Mouse (Mus musculus) cerebellum, postnatal 14 days (tissue): Measurements from ENCODE around the gene Susd1.

Source experiments
- DNase-seq, 2 experiments: peaks; one replicate each; pipeline ENCODE4 v3.0.0; 2021; ENCODE audit warnings: mixed read lengths in 2 of 2

Gene Susd1

DNA sequence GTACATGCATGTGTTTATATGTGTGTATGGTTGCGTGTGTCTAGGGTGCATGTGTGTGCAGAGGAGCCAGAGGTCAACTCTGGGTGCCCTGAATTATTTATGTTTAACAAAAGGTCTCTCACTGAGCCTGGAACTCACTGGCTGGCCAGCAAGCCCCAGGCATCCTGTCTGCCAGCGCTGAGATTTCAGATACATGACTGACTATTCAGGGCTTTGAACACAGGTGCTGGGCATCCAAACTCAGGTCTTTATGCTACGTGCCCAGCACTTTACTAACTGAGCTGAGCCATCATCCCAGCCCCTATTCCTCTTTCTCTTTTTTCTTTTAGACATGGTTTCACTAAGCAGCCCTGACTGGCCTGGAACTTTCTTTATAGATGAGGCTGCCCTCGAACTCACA, 59.8 kb downstream of the Susd1 start:
- DNase-seq: no peak

GRCm38 (mm10) chr4:59374271-59374938, 64.0 kb downstream of the Susd1 start:
- DNase-seq: no peak

- DNase-seq: peak; percentile 24 to 27
Observed at GRCm38 (mm10) chr4:59372546-59373157, 65.8 kb downstream of the Susd1 start.

DNA sequence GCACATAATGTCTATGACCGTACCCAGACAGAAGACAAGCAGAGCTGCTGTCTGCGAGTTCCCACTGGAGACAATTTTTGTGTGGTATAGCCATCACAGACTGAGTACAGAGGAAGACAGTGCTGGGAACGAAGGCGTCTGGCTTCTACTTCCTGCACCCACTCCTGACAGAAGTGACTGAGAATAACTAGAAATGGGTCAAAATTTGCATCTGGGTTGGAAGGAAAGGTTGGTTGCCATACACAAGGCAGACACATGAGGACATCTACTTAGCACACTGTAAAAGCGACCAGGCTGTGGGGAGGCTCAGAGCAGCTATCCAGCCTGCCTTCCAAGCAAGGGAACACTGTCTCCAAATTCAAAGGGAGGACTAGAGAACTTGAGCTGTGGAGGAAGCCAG, 66.5 kb downstream of the Susd1 start:
- DNase-seq: no peak

DNA sequence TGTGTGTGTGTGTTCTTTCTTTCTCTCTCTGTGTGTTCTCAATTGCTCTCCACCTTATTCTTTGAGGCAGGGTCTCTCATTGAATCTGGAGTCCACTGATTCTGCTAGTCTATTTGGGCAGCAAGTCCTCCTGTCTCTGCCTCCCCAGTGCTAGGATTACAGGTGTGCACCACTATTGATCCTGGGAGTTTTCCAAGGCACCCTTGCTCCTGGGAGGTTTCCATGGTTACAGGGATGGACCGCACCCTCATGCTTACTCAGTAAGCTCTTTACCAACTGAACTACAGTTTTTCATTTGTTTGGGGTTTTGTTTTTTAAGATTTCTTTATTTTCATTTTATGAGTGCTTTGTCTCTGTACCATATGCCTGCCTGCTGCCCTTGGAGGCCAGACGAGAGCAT, 68.5 kb downstream of the Susd1 start:
- no peak for DNase-seq

GRCm38 (mm10) chr4:59368118-59368517, 70.3 kb downstream of the Susd1 start:
- DNase-seq: no peak

DNA sequence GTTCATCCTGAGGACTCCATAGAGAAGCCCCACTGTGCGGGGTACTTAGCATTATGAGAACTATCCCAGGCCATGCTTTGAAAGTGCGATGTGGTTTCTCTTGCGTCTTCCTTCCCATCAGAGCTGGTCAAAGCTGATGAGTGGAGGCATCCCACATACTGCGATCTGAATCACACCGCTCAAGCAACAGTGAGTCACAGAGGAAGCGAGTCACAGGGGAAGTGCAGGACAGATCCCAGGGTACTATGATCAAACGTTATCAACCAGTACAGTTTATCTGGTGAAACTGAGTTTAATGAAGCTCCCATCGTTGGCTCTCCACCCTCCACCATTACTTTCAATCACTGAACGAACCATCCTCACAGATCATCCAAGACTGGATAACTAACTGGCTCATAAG, 72.2 kb downstream of the Susd1 start:
- DNase-seq: no peak

GRCm38 (mm10) chr4:59365571-59365970, 72.9 kb downstream of the Susd1 start:
- DNase-seq: no peak

DNA sequence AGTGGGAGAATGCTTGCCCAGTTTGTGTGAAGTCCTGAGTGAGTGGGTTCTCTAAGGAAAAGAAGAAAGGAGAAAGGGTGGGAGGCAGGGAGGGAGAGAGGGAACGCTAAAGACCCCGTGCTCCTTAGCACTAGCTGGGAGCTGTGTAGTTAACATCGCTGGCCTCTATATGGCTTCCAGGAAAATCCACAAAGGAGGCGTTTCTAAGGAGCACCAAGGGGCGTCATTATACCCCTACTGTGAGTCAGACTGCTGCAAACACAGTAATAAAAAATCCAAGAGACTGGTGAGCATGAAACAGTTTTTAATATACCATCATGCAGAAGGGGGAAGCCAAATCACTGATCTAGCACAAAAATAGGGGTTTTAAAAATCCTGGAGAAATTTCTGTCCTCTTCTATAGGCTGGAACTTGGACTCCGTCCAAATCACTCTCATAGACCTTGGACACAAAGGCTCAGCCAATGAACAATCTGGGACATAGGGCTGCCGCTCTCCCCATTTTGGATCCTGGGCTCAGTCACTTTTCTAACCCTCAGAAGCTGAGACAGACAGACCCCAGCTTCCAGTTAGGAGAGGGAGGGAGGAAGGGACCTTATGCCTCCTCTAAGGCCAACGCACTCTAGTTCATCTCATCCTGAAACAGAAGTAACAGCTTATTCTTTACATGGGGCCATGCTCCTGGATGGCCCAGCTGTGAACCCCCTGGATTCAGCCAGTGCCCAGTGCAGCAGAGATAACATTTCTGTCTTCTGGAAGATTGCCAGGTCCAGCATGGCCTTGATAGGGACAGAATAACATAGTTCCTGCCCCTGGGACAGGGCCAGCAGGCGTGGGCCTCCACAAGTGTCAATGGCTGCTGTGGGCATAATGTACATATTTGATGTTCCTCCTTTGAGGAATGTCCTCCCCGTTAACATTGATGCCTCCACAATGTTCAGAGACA, 73.9 kb downstream of the Susd1 start:
- DNase-seq: no peak

- no peak for DNase-seq
Observed at GRCm38 (mm10) chr4:59363041-59363440, 75.4 kb downstream of the Susd1 start.

DNA sequence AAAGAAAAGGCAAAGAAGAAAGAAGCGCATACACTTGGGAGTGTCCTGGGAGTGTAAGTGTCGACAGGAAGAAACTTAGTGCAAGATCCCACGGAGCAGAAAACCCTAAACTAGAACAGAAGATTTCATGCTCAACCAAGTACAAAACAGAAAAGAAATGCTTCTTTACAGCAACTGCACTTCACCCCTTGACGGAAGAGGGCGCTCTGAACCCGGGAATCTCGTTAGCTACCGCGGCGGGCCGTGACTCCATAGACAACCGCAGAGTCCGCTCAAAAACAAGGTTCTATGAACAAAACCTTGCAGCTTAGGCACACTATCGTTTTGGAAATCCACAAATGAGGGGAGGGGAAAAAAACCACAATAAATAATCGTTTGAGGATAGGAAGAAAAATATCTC, 77.7 kb downstream of the Susd1 start:
- DNase-seq: peak; percentile 88 to 92

DNA sequence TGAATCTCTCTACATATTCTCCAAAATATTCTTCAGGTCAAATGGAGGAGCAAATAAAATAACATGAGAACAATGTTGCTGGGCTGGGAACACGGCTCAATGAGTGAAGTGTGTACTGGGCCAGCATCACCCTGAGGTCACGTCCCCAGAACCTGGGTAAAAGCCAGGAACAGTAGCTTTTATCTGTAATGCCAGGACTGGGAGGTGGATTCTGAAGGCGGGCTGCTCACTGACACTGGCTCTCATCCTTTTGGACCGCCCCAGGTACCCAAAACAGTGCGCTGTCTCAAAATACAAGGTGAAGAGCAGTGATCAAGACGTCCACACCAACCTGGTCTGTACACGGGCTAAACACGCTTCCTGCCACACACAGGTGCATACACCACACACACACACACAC, 78.5 kb downstream of the Susd1 start:
- no peak for DNase-seq

DNA sequence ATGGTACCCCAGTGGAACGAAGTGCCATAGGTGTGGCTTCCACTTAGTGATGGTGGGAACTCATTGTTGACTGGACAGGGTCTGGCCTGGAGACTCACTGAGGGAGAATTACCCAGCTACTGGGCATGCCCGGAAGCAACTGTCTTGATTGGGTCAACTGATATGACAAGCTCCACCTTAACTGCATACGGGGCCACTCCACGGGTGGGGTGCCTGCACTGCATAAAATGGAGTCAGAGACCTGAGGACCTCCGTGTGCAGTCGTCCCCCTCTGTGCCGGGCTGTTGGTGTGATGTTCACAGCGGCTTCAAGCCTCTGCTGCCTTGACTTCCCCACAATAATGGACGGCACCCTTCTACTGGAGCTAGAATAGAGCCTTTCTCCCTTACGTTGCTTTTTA, 79.5 kb downstream of the Susd1 start:
- DNase-seq: no peak

DNA sequence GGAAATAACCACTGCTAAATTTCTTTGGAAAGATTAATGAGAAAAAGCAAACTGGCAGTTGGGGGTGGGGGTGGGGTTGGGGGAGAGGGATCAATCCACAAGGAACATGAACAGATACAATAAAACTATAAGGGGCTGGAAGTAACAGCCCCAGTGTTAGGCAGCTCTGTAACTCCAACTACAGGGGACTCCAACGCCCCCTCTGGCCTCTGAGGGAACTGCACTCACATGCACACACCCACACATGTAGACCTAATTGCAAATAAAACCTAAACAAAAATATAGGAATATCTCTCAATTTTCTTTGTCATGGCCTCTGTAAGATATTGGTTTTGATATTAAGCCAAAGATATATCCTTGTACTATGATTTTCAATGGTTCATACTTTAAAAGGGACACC, 83.0 kb downstream of the Susd1 start:
- DNase-seq: no peak

DNA sequence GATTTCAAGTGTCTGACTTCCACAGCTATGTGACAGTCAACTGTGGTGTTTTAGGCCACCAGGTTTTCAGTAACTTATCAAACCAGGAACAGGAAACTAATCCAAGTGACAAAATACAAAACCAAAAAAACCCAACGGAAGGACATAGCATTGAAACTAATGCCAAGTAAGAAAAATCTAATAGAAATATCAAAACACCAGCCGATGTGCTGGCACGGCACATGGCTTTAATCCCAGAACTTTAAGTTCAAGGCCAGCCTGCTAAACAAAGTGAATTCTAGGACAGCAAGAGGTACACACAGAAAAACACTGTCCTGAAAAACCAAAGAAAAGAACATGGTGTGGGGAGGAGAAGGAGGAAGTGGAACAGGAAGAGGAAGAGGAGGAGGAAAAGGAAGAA, 83.8 kb downstream of the Susd1 start:
- no peak for DNase-seq

GRCm38 (mm10) chr4:59351938-59352337, 86.5 kb downstream of the Susd1 start:
- no peak for DNase-seq

- DNase-seq: no peak
Observed at GRCm38 (mm10) chr4:59350354-59350753, 88.1 kb downstream of the Susd1 start.

DNA sequence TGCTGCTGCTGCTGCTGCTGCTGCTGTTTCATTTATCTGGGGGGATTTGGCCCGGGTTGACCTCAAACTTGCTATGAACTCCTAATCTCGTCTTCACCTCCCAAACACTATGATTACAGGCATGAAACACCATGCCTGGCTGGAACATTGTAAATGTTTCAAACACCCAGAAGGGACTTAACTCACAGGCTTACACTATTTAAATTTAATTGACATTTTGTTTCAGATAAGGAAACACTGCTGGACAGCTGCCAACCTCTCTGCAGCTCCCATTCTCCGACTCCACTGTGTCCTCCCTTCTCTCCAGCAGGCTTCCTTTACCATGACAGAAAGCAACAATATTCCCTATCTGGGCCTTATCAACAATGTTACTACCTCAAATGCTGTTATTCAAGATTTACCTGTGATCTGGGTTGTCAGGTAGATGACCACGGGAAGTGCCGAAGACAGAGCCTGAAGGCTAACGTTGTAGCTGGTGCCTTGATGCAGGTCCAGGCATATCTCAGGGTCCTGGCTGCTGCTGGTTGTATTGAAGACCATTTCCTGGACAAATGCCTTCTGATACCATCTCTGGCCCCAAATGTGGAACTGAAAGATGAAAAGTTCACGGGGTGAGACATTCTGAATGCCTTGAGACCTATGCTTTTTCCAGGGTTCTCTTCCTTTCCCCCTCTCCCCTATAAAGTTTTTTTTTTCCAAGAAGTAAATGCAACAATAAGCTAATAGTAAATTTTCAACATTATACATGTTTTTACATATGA, 88.8 kb downstream of the Susd1 start:
- no peak for DNase-seq

DNA sequence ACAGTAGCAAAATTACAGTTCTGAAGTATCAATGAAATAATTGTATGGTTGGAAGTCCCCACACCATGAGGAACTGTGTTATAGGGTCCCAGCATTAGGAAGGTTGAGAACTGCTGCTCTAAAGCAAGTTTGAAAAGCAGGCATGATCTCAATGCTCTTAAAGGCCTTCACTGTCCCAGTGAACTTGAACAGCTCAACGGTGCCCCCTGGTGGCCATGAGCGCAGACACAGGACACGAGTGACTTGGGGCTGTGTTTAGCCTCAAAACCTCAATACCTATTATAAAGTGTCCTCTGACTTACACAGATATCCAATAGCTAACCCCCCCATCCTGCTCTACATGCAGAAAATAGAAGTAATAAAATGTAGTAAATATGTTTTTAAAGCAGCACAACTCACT, 97.7 kb downstream of the Susd1 start:
- DNase-seq: peak; percentile 92 to 95

DNA sequence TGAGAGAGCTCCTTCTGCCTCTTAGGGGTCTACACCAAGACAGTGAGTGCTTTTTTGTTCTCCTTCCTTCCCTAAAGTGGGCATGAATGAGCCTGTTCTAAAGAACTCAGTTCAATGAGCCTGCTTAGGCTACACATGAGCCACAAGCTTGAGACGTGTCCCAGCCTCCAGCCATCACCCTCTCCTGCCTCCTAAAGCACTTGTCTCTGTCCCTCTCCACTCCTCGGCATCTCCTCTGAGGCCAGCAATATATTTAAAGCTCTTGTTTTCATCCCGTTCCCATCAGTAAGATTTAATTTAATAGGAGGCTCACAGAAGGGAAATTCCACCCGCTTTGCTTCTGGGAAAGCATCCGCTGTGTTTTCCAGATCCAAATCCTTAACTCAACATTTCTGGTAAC, 98.4 kb downstream of the Susd1 start:
- DNase-seq: no peak

DNA sequence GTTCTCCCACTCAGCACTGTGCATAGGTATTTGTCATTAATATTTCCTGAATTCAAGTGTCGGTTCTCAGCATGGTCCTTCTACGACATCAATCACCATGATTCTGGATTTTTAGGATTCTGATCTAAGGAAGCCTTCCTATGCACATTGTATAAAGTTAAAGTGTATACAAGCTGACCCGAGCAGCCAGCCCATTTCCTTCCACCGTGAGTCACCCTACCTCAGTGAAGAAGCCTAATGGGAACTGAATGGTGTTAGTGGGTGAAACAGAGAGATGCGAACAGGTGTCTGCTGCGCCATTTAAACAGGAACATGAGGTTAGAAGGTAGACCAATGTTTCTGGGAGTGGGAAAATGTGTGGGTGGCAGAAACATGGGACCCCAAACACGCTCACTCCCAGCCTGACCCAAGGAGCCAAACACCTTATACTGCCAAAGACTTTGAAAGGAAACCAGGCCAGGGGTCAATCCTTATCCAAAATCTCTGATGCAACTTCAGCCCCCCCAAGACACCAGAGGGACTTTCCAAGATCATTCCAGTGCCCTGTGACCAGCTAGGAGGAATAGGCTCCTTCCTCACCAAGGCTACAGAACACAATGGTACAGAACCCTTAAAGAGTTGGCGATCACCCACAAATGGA, 99.4 kb downstream of the Susd1 start:
- DNase-seq: no peak

DNA sequence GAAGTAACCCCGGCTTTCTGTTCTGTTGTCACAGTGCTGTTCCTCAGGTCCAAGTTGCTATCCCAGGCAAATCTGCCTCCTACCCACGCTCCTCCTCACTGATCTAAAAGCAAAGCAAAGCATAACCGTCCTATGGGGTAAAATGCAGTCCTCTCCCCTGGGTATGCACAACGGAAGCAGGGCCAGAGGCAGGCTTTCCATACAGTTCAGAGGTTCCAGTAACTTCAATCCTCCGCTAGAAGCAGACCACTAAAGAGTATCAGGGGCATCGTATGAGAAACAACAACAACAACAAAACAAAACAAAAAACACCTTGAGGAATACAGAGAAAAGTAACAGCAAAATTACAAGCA, 100.9 kb downstream of the Susd1 start:
- no peak for DNase-seq
